In the genomic region with DNA sequence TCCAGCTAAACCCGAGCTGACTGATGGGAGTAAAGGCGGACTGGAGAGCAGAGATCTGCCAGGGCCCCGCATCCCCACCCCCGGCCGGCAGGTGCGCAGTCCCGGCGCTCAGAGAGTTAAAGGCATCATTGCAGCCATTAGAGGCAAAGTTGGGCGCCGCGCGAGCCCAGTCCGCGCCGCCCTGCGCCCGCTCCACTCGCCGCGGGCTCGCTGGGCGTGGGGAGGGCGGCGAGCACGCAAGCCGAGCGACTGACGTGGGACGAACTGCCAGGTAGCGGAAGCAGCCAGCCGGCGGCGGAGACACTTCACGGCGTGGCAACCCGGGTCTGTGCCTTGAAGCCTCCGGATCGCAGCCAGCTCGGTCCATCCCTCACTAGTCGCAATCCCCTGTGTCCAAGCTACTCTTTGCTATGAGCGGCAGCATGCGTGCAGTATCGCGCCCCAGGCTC, we compare ENCODE assay signal across 9 mouse cellular contexts. TPM values are rescaled to one million over a fixed set of nuclear protein-coding genes. Genes with fewer than 3 reads are reported as not detected.
DNase-seq lines count a peak whose midpoint lies in the region; ATAC-seq and TF ChIP-seq lines count a peak whose summit lies in the region.
"Had no signal": no experiment of that assay in that cellular context is flagged by ENCODE, and none has a peak within 500 bp of the region (broad histone marks: within the 10 kb centered on the region; RNA-seq: fewer than 3 reads in every experiment).

Vstm2a (plus strand) TSS at position 252 of the 449 bp plus-strand sequence.

- no peaks in the 10 kb centered on the region for H3K9me3 ChIP-seq in heart, embryonic 15.5 days (replicated peaks)
- no peaks in the 10 kb centered on the region for H3K9me3 ChIP-seq in liver, postnatal 0 days (ENCODE audit: low read length)

- no peak for TF ChIP-seq CTCF in cortical plate, adult 2 months (IDR thresholded peaks at IDR 0.05; ENCODE audit: extremely low read depth, insufficient read depth, low read length)
- TF ChIP-seq CTCF in liver, postnatal 0 days (IDR thresholded peaks at IDR 0.05; ENCODE audit: low read depth): no peak
- TF ChIP-seq CTCF in small intestine, adult 2 months (IDR thresholded peaks at IDR 0.05; ENCODE audit: extremely low read depth, insufficient read length, insufficient replicate concordance, low read depth, low read length): no peak
- no peak for TF ChIP-seq CTCF in thymus, adult 2 months (IDR thresholded peaks at IDR 0.05; ENCODE audit: borderline replicate concordance, control insufficient read depth, extremely low read depth, insufficient read depth, low read length, poor library complexity)

- TF ChIP-seq EP300 in liver, postnatal 0 days (IDR thresholded peaks at IDR 0.05; ENCODE audit: low read depth): no peak

- H3K27me3 ChIP-seq in heart, embryonic 15.5 days: peaks cover 49% of the 10 kb centered on the region
- peaks cover 37% of the 10 kb centered on the region for H3K27me3 ChIP-seq in liver, postnatal 0 days (ENCODE audit: insufficient read depth, low read length)
- peaks cover 24% of the 10 kb centered on the region for H3K27me3 ChIP-seq in small intestine, adult 2 months (ENCODE audit: control insufficient read depth, insufficient read depth, low read length)
- peaks cover 3% of the 10 kb centered on the region; the same call in 1 of the 2 replicates for H3K27me3 ChIP-seq in thymus, adult 2 months (ENCODE audit: control insufficient read depth, insufficient read depth, low read length)

- peak; percentile 22 for DNase-seq in thymus, postnatal 4 days
- no peak for DNase-seq in thymus, postnatal 10 days (ENCODE audit: low spot score in 2 of 2)
- peak; percentile 27 to 67 for DNase-seq in kidney, postnatal 25 days
- DNase-seq in liver, postnatal 0 days: no peak
- DNase-seq in thymus, adult 2 months: no peak

- H3K4me3 ChIP-seq in cortical plate, adult 2 months (ENCODE audit: insufficient read depth, low read length): peak within 1 kb of the TSS; percentile 93
- H3K4me3 ChIP-seq in heart, embryonic 15.5 days: peak within 1 kb of the TSS; percentile 57
- peak within 1 kb of the TSS; percentile 33 for H3K4me3 ChIP-seq in liver, postnatal 0 days (ENCODE audit: low read depth, low read length)
- H3K4me3 ChIP-seq in small intestine, adult 2 months (ENCODE audit: low read depth, low read length): peak within 1 kb of the TSS; percentile 39
- no peak within 1 kb of the TSS for H3K4me3 ChIP-seq in thymus, adult 2 months (ENCODE audit: control insufficient read depth, insufficient read depth, low read length)

- H3K9ac ChIP-seq in heart, embryonic 15.5 days: peak within 1 kb of the TSS; percentile 11; the same call in 1 of the 2 replicates
- no peak within 1 kb of the TSS for H3K9ac ChIP-seq in liver, postnatal 0 days (replicated peaks)

- H3K27ac ChIP-seq in cortical plate, adult 2 months (ENCODE audit: insufficient read depth, low read length): peak within 1 kb of the TSS; percentile 58
- H3K27ac ChIP-seq in heart, embryonic 15.5 days: no peak within 1 kb of the TSS
- H3K27ac ChIP-seq in liver, postnatal 0 days (ENCODE audit: low read depth): no peak within 1 kb of the TSS
- no peak within 1 kb of the TSS for H3K27ac ChIP-seq in small intestine, adult 2 months (ENCODE audit: insufficient read depth, low read depth, low read length)
- no peak within 1 kb of the TSS for H3K27ac ChIP-seq in thymus, adult 2 months (ENCODE audit: control insufficient read depth, insufficient read depth, low read length)

- ATAC-seq in heart, embryonic 15.5 days (replicated peaks; ENCODE audit: insufficient number of reproducible peaks, insufficient read depth, low FRiP score, low read depth): 0 out of 2 replicates have a peak, but pooled peaks have one; percentile 31
- ATAC-seq in liver, postnatal 0 days: no peak

- H3K36me3 ChIP-seq in heart, embryonic 15.5 days: no peaks in the 10 kb centered on the region
- H3K36me3 ChIP-seq in liver, postnatal 0 days (replicated peaks; ENCODE audit: insufficient read depth, low read length): no peaks in the 10 kb centered on the region
- no peaks in the 10 kb centered on the region for H3K36me3 ChIP-seq in small intestine, adult 2 months (ENCODE audit: control insufficient read depth, insufficient read depth, low read length)
- no peaks in the 10 kb centered on the region for H3K36me3 ChIP-seq in thymus, adult 2 months (ENCODE audit: control insufficient read depth, insufficient read depth, low read length)

- under 1% methylated on average over 44 of the region's 44 CpGs for WGBS in heart, embryonic 15.5 days
- WGBS in liver, postnatal 0 days (ENCODE audit: insufficient replicate concordance): under 1% methylated on average over 44 of the region's 44 CpGs
- WGBS in small intestine, adult 2 months: 2% methylated on average over 44 of the region's 44 CpGs
- 3% methylated on average over 44 of the region's 44 CpGs for WGBS in thymus, adult 2 months

- peak; percentile 81 for TF ChIP-seq POLR2A in cortical plate, adult 2 months (IDR thresholded peaks at IDR 0.05; ENCODE audit: extremely low read depth, insufficient read depth, low read length)
- no peak for TF ChIP-seq POLR2A in small intestine, adult 2 months (IDR thresholded peaks at IDR 0.05; ENCODE audit: low read depth, low read length)
- TF ChIP-seq POLR2A in thymus, adult 2 months (IDR thresholded peaks at IDR 0.05; ENCODE audit: control insufficient read depth, extremely low read depth, insufficient read depth, low read length, poor library complexity): no peak

- peak within 1 kb of the TSS; percentile 93 for H3K4me2 ChIP-seq in heart, embryonic 15.5 days
- H3K4me2 ChIP-seq in liver, postnatal 0 days (ENCODE audit: low read depth, low read length): peak within 1 kb of the TSS; percentile 59

- no peaks in the 10 kb centered on the region for H3K4me1 ChIP-seq in cortical plate, adult 2 months (ENCODE audit: control insufficient read depth, insufficient read depth, low read length)
- peaks cover 14% of the 10 kb centered on the region for H3K4me1 ChIP-seq in heart, embryonic 15.5 days (replicated peaks)
- H3K4me1 ChIP-seq in liver, postnatal 0 days (ENCODE audit: insufficient read depth): no peaks in the 10 kb centered on the region
- peaks cover 2% of the 10 kb centered on the region for H3K4me1 ChIP-seq in small intestine, adult 2 months (ENCODE audit: control insufficient read depth, insufficient read depth, insufficient read length, low read length)
- no peaks in the 10 kb centered on the region for H3K4me1 ChIP-seq in thymus, adult 2 months (replicated peaks; ENCODE audit: control insufficient read depth, insufficient read depth, low read length)

RNA-seq across cellular contexts. Expression of gene Vstm2a, which starts in this region (rescaled TPM):
- polyA plus RNA-seq in cortical plate, adult 2 months (2012; rRNA removed): 84.1 and 86.2 TPM in 2 replicates
- polyA plus RNA-seq in heart, embryonic 15.5 days (2015; fragmentation: Nextera tagmentation; extraction: Ambion mirVana): 0.09 and 0.37 TPM in 2 replicates
- polyA plus RNA-seq in liver, postnatal 0 days (2015; fragmentation: Nextera tagmentation; extraction: Ambion mirVana): not detected in 2 replicates
- polyA plus RNA-seq in small intestine, adult 2 months (2012; rRNA removed): not detected in 2 replicates
- polyA plus RNA-seq in thymus, adult 2 months (2012; rRNA removed): 0.13 and 0.15 TPM in 2 replicates
- polyA plus RNA-seq: spleen, adult 2 months had no signal

Comparison
In these comparisons a context has a peak if more than half of its experiments do, and no peak if none do; other contexts are left out.
1. RNA of gene Vstm2a (polyA plus RNA-seq): 84.1 to 86.2 TPM in cortical plate, adult 2 months; 0.13 to 0.15 TPM in thymus, adult 2 months, 0.09 to 0.37 TPM in heart, embryonic 15.5 days, not detected in small intestine, adult 2 months and not detected in liver, postnatal 0 days; every median in the first group is over 10 times any median in the second.
2. DNase-seq: peak in thymus, postnatal 4 days (single experiment) and kidney, postnatal 25 days (2 of 2); none in thymus, postnatal 10 days (0 of 2), liver, postnatal 0 days (single experiment) and thymus, adult 2 months (single experiment).
3. Peak in ATAC-seq, H3K4me3 ChIP-seq, H3K9ac ChIP-seq and H3K4me2 ChIP-seq in heart, embryonic 15.5 days; RNA of the gene not detected or under 1 TPM.